Mouse (Mus musculus) midbrain, embryonic 11.5 days (tissue): ENCODE results near the gene Copz2. TPM values are rescaled to one million over a fixed set of nuclear protein-coding genes. Genes with fewer than 3 reads are reported as not detected.

Experiments used
- ATAC-seq: fragments of 200-750 bp; cut with Nextera tagmentation; 2 replicates; pipeline ENCODE4 v1.8.0; 2017; ENCODE audit warnings: moderate TSS enrichment, moderate library complexity; ENCODE audit not compliant: low FRiP score
- DNase-seq: peaks from one replicate; pipeline ENCODE4 v3.0.0; 2015; ENCODE audit warnings: low spot score; ENCODE audit errors: missing footprints
- H3K27ac ChIP-seq: fragments of 300-500 bp; sonication (generic); 2 replicates; pipeline ENCODE4 v1.5.1; 2014; ENCODE audit warnings: low read depth, low read length
- H3K27me3 ChIP-seq: fragments of 300-500 bp; sonication (generic); 2 replicates; pipeline ENCODE4 v1.6.1; 2014; ENCODE audit warnings: mild to moderate bottlenecking, low read length, moderate library complexity, mixed read lengths; ENCODE audit not compliant: control insufficient read depth, insufficient read depth
- H3K36me3 ChIP-seq: fragments of 300-500 bp; sonication (generic); 2 replicates; pipeline ENCODE4 v1.6.1; 2014; ENCODE audit warnings: mild to moderate bottlenecking, low read length, moderate library complexity, mixed read lengths; ENCODE audit not compliant: control insufficient read depth, insufficient read depth
- H3K4me1 ChIP-seq: fragments of 300-500 bp; sonication (generic); 2 replicates; pipeline ENCODE4 v1.6.1; 2014; ENCODE audit warnings: low read length; ENCODE audit not compliant: control insufficient read depth, insufficient read depth
- H3K4me2 ChIP-seq: fragments of 300-500 bp; sonication (generic); 2 replicates; pipeline ENCODE4 v1.6.1; 2014; ENCODE audit warnings: mild to moderate bottlenecking, moderate library complexity
- H3K4me3 ChIP-seq: fragments of 300-500 bp; sonication (generic); 2 replicates; pipeline ENCODE4 v1.5.1; 2014; ENCODE audit warnings: low read depth, low read length
- H3K9ac ChIP-seq: fragments of 300-500 bp; sonication (generic); 2 replicates; pipeline ENCODE4 v1.6.1; 2014; ENCODE audit warnings: low read length
- H3K9me3 ChIP-seq: fragments of 300-500 bp; sonication (generic); 2 replicates; pipeline ENCODE4 v1.6.1; 2016; ENCODE audit warnings: low read length; ENCODE audit not compliant: control insufficient read depth
- WGBS: fragments of 180-500 bp; shearing (Covaris S2); extraction: QIAGEN DNeasy Blood & Tissue Kit; methylation state at CpG from one replicate; pipeline ENCODE4 v1.1.7; 2014; 5-methylcytosine and 5-hydroxymethylcytosine counted together
- polyA plus RNA-seq: library from polyadenylated mRNA; unstranded; fragments of >200 nt; fragmentation: Nextera tagmentation; extraction: Ambion mirVana; gene quantifications from 2 replicates; pipeline ENCODE4 v1.2.1, GENCODE M21; 2014

The Copz2 gene
- polyA plus RNA-seq, 1 experiment from 2014 or later: 47.5 TPM

- H3K4me3 ChIP-seq: no peak overlapping the region
- DNase-seq: no peak
- no peak overlapping the region for H3K9ac ChIP-seq
- no peak overlapping the region for H3K4me2 ChIP-seq
- peaks cover 6% of the 10 kb centered on the region for H3K4me1 ChIP-seq
- H3K27me3 ChIP-seq: no peaks in the 10 kb centered on the region
- 63% methylated on average over 2 of the region's 2 CpGs for WGBS
- no peak for ATAC-seq
- no peak overlapping the region for H3K27ac ChIP-seq
- H3K36me3 ChIP-seq: no peaks in the 10 kb centered on the region
- H3K9me3 ChIP-seq: no peaks in the 10 kb centered on the region
Measured at GRCm38 (mm10) chr11:96832973-96833372, 16.7 kb upstream of the Copz2 start.

GRCm38 (mm10) chr11:96834127-96834526 lies 15.5 kb upstream of the Copz2 start:
- H3K36me3 ChIP-seq: no peaks in the 10 kb centered on the region
- no peaks in the 10 kb centered on the region for H3K27me3 ChIP-seq
- DNase-seq (peak; percentile 62), ATAC-seq (no peak)
- no peak overlapping the region for H3K9ac ChIP-seq
- H3K4me1 ChIP-seq: no peaks in the 10 kb centered on the region; the same call in 1 of the 2 replicates
- no peak overlapping the region for H3K4me3 ChIP-seq
- no peaks in the 10 kb centered on the region for H3K9me3 ChIP-seq
- no peak overlapping the region for H3K27ac ChIP-seq
- H3K4me2 ChIP-seq: no peak overlapping the region
- 79% methylated on average over 1 of the region's 1 CpGs for WGBS

- WGBS: 38% methylated on average over 9 of the region's 9 CpGs
- H3K4me3 ChIP-seq: no peak overlapping the region
- no peaks in the 10 kb centered on the region for H3K27me3 ChIP-seq
- ATAC-seq (no peak), DNase-seq (peak; percentile 77)
- no peak overlapping the region for H3K9ac ChIP-seq
- no peaks in the 10 kb centered on the region for H3K9me3 ChIP-seq
- H3K4me2 ChIP-seq: no peak overlapping the region
- no peak overlapping the region for H3K27ac ChIP-seq
- H3K36me3 ChIP-seq: no peaks in the 10 kb centered on the region
- H3K4me1 ChIP-seq: no peaks in the 10 kb centered on the region; the same call in 1 of the 2 replicates
Measured at GRCm38 (mm10) chr11:96837298-96837697, 12.4 kb upstream of the Copz2 start.

GRCm38 (mm10) chr11:96838341-96838740 lies 11.3 kb upstream of the Copz2 start:
- Histone ChIP-seq H3K4me1 (no peaks in the 10 kb centered on the region; the same call in 1 of the 2 replicates), H3K9ac (no peak overlapping the region), H3K36me3 (no peaks in the 10 kb centered on the region), H3K4me2 (no peak overlapping the region), H3K4me3 (no peak overlapping the region), H3K27me3 (no peaks in the 10 kb centered on the region), H3K27ac (no peak overlapping the region), H3K9me3 (no peaks in the 10 kb centered on the region)
- DNase-seq: no peak
- ATAC-seq: no peak
- 68% methylated on average over 4 of the region's 4 CpGs for WGBS

- H3K4me3 ChIP-seq: no peak overlapping the region
- no peak overlapping the region for H3K27ac ChIP-seq
- no peak overlapping the region for H3K9ac ChIP-seq
- DNase-seq: peak; percentile 64
- no peaks in the 10 kb centered on the region for H3K27me3 ChIP-seq
- 89% methylated on average over 7 of the region's 7 CpGs for whole genome bisulfite sequencing
- no peaks in the 10 kb centered on the region for H3K36me3 ChIP-seq
- no peaks in the 10 kb centered on the region for H3K9me3 ChIP-seq
- no peak overlapping the region for H3K4me2 ChIP-seq
- ATAC-seq: no peak
- H3K4me1 ChIP-seq: no peaks in the 10 kb centered on the region; the same call in 1 of the 2 replicates
Measured at GRCm38 (mm10) chr11:96839428-96839827, 10.2 kb upstream of the Copz2 start.

- DNase-seq: no peak
- H3K4me1 ChIP-seq: no peaks in the 10 kb centered on the region; the same call in 1 of the 2 replicates
- ATAC-seq: no peak
- H3K9me3 ChIP-seq: no peaks in the 10 kb centered on the region
- H3K4me2 ChIP-seq: no peak overlapping the region
- H3K36me3 ChIP-seq: no peaks in the 10 kb centered on the region
- no peak overlapping the region for H3K27ac ChIP-seq
- no peak overlapping the region for H3K9ac ChIP-seq
- no peaks in the 10 kb centered on the region for H3K27me3 ChIP-seq
- 70% methylated on average over 3 of the region's 3 CpGs for WGBS
- no peak overlapping the region for H3K4me3 ChIP-seq
Measured at GRCm38 (mm10) chr11:96839877-96840276, 9.8 kb upstream of the Copz2 start.

- 48% methylated on average over 8 of the region's 8 CpGs for WGBS
- Histone ChIP-seq H3K9me3 (no peaks in the 10 kb centered on the region), H3K4me1 (no peaks in the 10 kb centered on the region; the same call in 1 of the 2 replicates), H3K36me3 (no peaks in the 10 kb centered on the region), H3K27me3 (no peaks in the 10 kb centered on the region), H3K4me2 (no peak overlapping the region), H3K9ac (no peak overlapping the region), H3K27ac (no peak overlapping the region), H3K4me3 (no peak overlapping the region)
- DNase-seq: peak; percentile 67
- ATAC-seq: no peak
Measured at GRCm38 (mm10) chr11:96840290-96840689, 9.4 kb upstream of the Copz2 start.

- H3K4me1 ChIP-seq: no peaks in the 10 kb centered on the region; the same call in 1 of the 2 replicates
- WGBS: 65% methylated on average over 3 of the region's 3 CpGs
- H3K27me3 ChIP-seq: no peaks in the 10 kb centered on the region
- DNase-seq (no peak), ATAC-seq (no peak)
- no peak overlapping the region for H3K4me3 ChIP-seq
- H3K36me3 ChIP-seq: no peaks in the 10 kb centered on the region
- no peak overlapping the region for H3K4me2 ChIP-seq
- H3K27ac ChIP-seq: no peak overlapping the region
- H3K9me3 ChIP-seq: no peaks in the 10 kb centered on the region
- no peak overlapping the region for H3K9ac ChIP-seq
Measured at GRCm38 (mm10) chr11:96843627-96844026, 6.0 kb upstream of the Copz2 start.

GRCm38 (mm10) chr11:96847240-96847639 lies 2.4 kb upstream of the Copz2 start:
- no peak; the same call in 1 of the 2 replicates for ATAC-seq
- Histone ChIP-seq H3K4me3 (no peak overlapping the region), H3K36me3 (no peaks in the 10 kb centered on the region), H3K4me2 (no peak overlapping the region), H3K27ac (no peak overlapping the region), H3K4me1 (peaks cover 6% of the 10 kb centered on the region; the same call in 1 of the 2 replicates), H3K9ac (no peak overlapping the region), H3K9me3 (no peaks in the 10 kb centered on the region), H3K27me3 (peaks cover 3% of the 10 kb centered on the region; the same call in 1 of the 2 replicates)
- 62% methylated on average over 3 of the region's 3 CpGs for WGBS
- no peak for DNase-seq
